Mouse (Mus musculus) lung, adult 18-20 months (tissue): ENCODE data around the gene Gm10840.
A peak's percentile ranks its signal among the peaks of the same experiment; 100 is the strongest.
"Not testable (repeated sequence)": the region's sequence is repeated elsewhere in the genome, so short reads cannot be mapped to it uniquely, and the experiment has no call there.

ENCODE experiments used
- DNase-seq, 2 experiments: peaks; one replicate each; pipeline ENCODE4 v3.0.0; 2022; ENCODE audit warnings: mixed read lengths in 2 of 2

Gm10840 gene

DNA sequence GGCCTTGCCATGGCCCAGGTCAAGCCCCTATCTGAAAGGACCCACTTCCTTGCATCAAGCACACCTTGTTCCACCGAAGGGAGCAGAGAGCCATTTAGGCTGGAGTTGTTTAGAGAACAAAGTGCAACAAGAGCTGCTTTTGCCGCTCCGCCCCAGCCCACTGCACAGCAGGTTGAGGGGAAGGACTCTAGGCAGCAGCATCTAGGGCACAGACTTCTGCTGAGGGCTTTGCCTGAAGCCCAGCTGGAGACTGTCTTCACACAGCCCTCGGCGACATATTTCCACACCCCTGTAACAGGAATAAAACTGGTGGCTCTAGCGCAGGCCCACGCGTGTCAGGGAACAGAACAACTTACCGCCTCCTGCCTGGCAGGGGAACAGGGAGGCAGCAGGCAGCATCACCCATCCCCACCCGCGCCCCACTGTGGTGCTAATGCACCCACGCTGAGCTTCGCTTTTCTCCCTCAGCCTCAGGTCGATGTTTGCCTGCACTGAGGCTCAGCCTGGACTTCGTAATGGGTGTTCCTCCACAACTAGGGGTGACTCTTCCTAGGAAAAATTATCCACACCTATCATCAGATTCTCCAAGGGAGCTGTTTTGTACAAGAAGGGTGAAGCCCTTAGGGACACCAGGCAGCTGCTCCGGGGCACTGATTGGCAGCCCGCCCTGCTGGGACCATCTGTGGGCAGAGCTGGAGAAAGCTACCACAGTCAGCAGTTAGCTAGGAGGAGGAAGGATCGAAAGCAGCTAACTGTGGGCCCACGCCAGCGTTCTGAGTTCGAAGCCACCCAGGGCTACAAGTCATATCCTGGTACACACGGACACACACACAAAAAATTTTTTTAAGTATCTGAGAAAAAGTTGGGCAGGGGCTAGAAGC is at the start of gene Gm10840, which contains the start of gene Limd2:
Gene Gm10840, plus strand, starts transcription at position 10 of the 881 bp plus-strand sequence.
Gene Limd2, minus strand, starts transcription at position 20 of the 881 bp plus-strand sequence.
- DNase-seq: peak; percentile 45 to 59

DNA sequence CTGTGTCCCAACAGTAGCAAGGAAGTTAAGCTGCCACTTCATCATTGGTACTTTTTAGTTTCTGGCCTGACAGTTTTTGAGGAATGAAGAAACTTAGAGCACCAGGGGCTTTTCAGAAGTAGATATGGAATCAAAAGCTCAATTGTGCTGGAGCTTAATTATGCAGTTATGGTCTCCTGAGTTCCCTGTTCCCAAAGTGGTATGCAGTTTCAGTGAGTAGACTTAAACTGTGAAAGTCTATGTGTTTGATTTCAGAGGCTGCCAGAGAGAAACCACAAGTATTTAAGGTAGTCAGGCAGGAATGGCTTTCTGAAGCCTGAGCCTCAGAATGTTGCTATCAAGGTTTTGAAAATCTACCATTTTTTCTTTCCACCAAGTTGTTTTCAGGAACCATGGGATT is 49.0 kb upstream of the Gm10840 start:
- DNase-seq: no peak

- DNase-seq: no peak
Measured at GRCm38 (mm10) chr11:106122221-106122620, 38.4 kb upstream of the Gm10840 start.

DNA sequence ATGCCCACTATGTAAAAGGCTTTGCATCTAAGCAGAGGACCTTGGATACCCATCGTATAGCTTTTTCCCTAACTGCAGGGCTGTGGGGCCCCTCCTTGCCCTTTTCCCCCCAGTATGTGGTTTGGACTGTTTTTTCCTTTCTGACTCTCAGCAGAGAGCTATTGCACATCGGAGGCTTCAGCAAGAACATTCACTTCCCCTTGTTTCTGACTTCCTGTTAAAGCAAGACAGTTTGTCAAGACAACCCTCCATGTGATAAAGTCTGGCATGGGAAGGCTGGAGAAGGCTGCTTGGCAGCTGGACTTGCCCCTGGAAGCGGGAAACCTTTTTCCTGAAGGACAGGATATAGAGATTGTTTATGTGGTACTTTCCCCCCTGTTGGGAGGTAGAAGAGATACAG is 37.9 kb upstream of the Gm10840 start:
- peak; percentile 46 to 64 for DNase-seq

- no peak for DNase-seq
Measured at GRCm38 (mm10) chr11:106124784-106125183, 35.9 kb upstream of the Gm10840 start.

GRCm38 (mm10) chr11:106125827-106126226 is 34.8 kb upstream of the Gm10840 start:
- no peak for DNase-seq

DNA sequence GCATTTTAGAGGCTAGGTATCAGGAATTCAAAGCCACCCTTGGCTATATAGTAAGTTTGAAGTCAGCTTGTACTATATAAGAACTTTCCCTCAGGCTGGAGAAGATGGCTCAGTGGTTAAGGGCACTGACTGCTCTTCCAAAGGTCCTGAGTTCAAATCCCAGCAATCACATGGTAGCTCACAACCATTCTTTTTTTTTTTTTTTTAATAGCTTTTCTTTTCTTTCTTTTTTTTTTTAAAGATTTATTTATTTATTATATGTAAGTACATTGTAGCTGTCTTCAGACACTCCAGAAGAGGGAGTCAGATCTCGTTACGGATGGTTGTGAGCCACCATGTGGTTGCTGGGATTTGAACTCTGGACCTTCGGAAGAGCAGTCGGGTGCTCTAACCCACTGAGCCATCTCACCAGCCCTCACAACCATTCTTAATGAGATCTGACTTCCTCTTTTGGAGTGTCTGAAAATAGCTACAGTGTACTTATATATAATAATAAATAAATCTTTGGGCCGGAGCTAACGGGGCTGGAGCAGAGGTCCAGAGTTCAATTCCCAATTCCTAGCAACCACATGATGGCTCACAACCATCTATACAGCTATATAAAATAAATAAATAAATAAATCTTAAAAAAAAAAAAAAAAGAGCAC is 33.8 kb upstream of the Gm10840 start:
- not testable (repeated sequence) for DNase-seq

- no peak for DNase-seq
Measured at GRCm38 (mm10) chr11:106129477-106129876, 31.2 kb upstream of the Gm10840 start.

DNA sequence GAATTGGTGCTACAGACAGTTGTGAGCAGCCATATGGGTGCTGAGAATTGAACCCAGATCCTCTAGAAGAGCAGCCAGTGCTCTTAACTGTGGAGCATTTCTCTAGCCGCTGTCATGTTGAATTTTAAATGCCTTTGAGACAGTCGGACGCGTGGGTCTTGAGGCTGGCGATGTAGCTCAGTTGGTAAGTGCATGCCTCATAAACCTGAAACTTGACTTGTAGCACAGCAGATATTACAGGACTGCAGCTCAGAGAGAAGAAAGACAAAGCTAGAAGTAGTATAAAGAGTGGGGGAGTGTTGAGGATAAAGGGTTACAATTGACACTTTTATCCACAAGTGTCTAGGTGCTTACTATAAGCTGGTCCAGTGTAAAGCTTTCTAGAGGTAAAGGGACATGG is 28.1 kb upstream of the Gm10840 start:
- no peak for DNase-seq

DNA sequence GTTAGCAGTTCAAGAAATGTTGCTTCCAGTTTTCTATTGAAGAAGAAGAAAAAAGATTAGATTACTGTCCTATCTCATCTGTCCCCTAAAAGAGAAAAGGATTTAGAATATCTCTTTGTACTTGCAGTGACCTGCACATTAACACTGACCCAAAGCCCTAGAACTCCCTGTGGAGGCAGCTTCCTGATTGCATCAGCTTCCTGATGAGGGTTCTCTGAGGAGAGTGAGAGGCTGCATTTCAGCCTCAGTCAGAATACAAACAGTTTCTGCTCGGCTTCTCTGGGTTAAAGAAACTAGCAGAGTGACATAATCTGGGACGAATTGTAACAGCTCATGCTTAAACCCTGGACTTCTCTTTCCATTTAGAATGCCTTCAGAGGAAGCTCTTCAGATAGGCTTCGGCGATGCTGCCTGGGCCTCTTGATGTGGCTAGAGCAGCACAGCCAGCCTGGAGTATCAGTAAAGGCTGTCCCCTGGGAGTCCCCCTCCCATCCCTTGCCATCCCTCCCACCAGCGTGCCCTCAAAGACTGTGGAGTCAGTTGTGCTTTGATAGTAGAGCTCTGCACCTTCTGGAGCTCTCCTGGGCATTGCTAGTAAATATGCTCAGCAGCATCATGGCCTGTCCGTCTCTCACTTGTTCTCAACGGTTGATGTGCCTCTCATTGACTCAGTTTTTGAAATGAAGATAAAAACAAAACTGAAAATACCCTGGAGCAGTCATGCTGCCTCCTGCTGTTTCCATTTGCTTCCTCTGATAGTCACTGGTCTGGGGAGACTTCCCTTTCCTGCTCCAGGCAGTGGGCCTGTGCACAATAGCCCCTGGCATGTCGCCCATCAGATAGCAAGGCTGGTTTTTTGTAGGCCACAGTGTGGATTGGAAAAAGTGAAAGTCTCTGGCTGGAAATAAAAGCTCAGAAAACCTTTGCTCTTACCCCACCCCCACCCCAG is 25.8 kb upstream of the Gm10840 start:
- DNase-seq: peak; percentile 91 to 94

DNA sequence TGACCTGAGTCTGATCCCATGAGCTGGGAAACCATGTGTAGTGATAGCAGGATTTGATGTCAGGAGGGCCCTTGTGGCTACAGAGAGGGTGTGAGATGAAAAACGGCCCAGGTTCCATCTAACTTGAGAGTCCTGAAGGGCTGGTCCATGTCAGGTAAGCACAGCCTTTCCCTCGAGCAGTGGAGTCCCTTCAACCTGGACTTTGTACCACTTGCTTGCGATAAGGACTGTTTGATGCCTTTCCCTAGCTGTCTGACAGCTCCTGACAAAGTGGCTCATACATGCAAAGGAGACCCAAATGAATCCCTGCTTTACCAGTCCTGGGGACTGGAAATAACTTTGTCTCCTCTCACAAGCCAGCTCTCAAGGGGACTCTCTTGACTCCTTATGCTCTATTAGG is 9.4 kb upstream of the Gm10840 start:
- DNase-seq: no peak

DNA sequence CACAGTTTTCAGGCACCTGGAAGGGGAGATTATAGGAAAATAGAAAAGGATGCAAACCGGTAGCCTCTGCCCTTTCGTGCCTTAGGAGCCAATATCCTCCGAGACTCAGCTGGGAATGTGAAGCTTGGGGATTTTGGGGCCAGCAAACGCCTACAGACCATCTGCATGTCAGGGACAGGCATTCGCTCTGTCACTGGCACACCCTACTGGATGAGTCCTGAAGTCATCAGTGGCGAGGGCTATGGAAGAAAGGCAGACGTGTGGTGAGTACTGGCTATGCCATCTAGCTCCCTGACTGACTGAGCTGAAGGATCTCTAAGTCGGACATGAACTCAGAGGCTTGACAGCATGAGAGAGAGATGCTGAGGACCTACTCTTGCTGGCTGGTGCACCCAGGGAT is 8.5 kb upstream of the Gm10840 start:
- no peak for DNase-seq

- DNase-seq: no peak
Measured at GRCm38 (mm10) chr11:106154091-106154490, 6.6 kb upstream of the Gm10840 start.

DNA sequence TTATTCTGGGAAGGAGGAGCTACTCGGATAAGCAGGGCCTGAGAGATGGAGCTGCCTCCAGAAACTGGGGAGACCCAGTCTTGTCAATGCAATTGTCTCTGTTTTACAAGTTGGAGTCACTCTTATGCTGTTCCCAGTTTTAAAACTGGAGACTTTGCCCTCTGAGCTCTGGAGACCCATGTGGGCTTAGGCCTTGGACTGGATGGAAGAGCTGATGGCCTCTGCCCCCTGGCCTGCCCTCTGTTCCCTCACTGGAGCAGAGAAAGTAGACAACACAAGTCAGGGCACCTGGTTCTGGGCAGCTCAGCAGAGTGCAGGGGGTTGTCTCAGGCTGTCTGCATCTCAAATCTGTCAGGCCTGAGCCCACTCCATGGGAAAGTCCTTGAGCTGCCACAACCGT is 5.9 kb upstream of the Gm10840 start:
- DNase-seq: no peak

GRCm38 (mm10) chr11:106155761-106156160 is 4.9 kb upstream of the Gm10840 start:
- DNase-seq: no peak

DNA sequence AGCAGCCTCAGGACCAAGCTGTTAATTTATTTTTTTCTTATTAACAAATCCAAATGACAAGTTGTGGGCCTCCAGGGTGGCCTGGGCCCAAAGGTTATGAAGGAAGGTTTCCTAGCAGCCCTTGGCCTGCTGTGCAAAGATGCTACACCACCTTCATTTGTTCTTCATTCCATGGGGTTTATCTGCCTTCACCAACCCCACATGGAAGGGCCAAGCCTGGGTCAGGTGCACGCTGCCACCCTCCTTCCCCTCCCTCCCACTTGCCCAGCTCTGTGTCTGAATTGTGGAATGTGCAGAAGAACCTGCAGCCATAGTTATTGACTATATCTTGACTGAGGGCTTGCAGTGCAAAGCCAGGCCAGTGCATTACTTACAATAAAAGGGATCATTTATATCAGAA is 4.4 kb upstream of the Gm10840 start:
- DNase-seq: no peak

DNA sequence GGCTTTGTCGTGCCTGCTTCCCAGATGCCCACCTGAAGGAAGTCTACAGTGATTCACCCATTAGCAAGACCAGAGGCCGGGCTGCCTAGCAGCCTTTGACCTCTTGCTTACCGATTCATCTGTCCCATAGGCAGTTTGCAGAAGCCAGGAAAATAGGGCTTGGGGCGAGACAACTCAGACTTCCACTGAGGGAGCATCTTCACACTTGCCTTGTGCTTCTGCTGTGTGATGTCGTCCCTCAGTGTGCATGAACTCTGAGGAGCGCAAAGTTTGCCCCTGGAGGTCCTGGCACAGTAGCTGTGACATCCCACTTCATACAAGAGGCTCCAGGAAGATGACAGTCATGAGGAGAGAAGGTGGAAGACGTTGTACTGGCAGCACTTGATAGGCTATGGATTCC is 3.5 kb upstream of the Gm10840 start:
- DNase-seq: no peak

- no peak for DNase-seq
Measured at GRCm38 (mm10) chr11:106158081-106158929, 2.3 kb upstream of the Gm10840 start.

DNA sequence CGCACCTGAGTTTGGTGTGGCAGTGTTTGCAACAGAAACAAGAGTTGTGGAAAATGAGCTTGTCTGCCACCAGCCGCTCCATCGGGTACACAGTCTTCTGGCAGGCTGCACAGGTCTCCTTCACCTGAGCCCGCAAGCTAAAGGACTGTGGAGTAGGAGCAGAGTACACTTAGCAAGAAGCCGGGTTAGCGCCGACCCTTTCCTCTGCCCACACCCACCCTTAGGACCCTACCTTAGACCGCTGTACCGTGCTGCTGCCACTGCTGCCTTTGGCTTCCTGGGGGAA is 1.8 kb upstream of the Gm10840 start:
- DNase-seq: no peak

GRCm38 (mm10) chr11:106159216-106159920 is 1.3 kb upstream of the Gm10840 start:
- peak; percentile 91 to 93 for DNase-seq
